Mouse (Mus musculus) regulatory T cell (primary cell): ENCODE measurements around the gene Zyx.

ENCODE experiments used
- in situ Hi-C: fragments of 300-600 bp; cut with MboI, MseI; formaldehyde crosslinking; loops from one replicate; pipeline ENCODE4 v1.15.1; 2025; ENCODE audit warnings: high pct_unique_total_duplicates

Gene Zyx

DNA sequence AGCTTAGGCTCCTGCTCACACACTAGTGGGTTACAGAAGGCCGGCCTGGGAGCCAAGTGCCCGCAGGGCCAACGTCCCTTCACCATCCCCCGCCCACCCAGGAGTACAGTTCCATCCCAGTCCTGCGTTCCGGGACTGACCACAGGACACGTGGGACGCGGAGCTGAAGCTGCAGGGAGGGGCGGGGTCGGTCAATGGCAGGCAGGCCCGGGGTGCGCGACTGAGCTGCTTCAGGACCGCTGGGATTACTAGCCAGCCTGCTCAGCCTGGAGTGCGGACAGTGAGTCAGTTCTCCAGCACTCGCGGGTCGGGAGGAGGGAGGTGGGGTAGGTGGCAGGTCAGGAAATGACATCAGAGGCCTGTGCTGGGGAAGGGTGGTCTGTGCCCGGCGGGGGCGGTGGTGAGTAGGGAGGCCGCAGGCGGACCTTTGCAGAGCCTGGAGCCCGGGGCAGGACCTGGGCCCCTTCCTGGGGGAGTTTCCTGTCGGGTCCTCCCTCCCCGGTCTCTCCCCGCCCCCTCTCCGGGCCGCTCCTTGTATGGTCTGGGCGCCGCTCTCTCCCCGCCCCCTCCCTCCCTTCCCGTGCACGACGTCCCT lies at the start of gene Zyx:
TSS of gene Zyx (plus strand) at position 205 of the 595 bp plus-strand sequence.
- in situ Hi-C loops = no loop called here

- in situ Hi-C loops = loop anchor here (25.0 kb wide), 1 partner anchor 277 kb away; the partner anchor contains the start of gene Tcaf3
These were observed 39.5 kb upstream of the Zyx start for GRCm38 (mm10) chr6:42309816-42310378.

DNA sequence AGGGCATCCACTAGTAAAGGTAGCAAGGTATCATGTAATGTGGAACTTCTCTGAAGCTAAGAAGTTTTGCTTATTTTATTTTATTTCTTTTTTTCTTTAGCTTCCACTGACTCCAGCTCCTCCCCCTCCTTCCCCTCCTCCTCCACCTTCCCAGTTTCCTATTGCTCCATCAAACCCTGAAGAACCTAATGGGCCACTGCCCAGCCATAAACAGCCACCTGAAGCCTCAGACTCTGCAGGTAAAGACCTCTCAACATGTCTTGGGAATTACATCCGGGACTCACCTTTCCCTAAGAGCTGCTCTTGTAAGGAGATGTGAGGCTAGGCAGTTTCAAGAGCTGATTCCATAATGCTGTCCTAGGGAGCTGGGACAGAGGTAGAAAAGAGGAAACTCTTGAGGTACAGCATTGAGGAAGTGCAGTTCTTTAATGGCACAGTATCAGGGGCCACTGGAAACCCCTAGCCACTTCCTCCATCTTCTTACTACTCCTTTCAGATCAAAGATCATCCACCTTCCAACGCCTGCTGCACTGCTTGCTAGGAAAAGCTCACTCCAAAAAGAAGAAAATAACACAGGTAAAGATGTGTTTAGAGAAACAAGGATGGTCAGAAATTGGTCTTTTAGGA lies 38.9 kb upstream of the Zyx start:
- in situ Hi-C loops = loop anchor here (25.0 kb wide), 1 partner anchor 277 kb away; the partner anchor contains the start of gene Tcaf3

DNA sequence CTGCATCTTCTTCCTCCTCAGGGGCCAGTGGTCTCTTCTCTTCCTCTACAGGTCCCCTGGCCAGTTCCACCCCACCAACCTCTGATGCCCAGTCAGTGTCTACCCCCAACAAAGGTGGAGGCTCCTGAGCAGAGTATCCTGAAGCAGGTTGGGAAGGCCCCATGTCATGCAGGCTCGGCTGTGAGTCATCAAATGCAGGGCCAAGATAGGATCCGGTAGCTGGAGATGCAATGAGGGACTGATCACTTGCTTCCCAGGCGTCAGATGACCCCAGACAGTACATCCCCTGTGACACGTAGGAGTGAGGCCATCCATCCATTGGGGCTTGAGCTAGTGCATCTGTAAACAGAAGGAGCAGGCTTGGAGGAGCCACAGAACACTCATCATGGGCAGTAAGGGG lies 31.1 kb upstream of the Zyx start:
- in situ Hi-C loops = loop anchor here (25.0 kb wide), 1 partner anchor 269 kb away; the partner anchor contains the start of gene Tcaf3

- in situ Hi-C loops = loop anchor here (25.0 kb wide), 1 partner anchor 264 kb away; the partner anchor contains the start of gene Tcaf3
These were observed 25.9 kb upstream of the Zyx start for GRCm38 (mm10) chr6:42323371-42324066.

DNA sequence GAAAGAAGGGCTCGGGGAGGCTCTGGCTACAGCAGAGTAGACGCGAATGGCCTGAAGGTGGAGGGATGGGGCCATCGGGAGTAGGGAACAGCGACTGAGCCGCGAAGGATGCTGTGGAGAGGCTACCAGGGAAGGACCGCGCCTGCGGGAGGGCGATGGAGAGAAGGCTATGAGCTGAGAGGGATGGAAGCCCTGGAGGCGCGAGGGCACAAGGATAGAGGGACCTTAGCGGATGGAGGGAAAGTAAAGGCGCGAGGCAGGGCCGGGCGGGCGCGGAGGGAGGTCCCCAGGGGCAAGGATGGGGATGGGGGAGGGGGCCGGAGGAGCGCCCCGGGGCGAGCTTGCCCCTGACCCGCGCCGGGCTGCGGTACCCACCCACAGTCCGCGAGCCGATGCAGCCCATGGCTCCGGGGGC lies 25.4 kb upstream of the Zyx start:
- in situ Hi-C loops = loop anchor here (25.0 kb wide), 1 partner anchor 263 kb away; the partner anchor contains the start of gene Tcaf3

- in situ Hi-C loops = loop anchor here (25.0 kb wide), 1 partner anchor 263 kb away; the partner anchor contains the start of gene Tcaf3
These were observed 24.8 kb upstream of the Zyx start, which contains the start of gene Fam131b for GRCm38 (mm10) chr6:42324482-42325267. Gene Fam131b (minus strand): TSS chr6:42324643.

- in situ Hi-C loops = no loop called here
These were observed 24.2 kb upstream of the Zyx start for GRCm38 (mm10) chr6:42325268-42325609.

DNA sequence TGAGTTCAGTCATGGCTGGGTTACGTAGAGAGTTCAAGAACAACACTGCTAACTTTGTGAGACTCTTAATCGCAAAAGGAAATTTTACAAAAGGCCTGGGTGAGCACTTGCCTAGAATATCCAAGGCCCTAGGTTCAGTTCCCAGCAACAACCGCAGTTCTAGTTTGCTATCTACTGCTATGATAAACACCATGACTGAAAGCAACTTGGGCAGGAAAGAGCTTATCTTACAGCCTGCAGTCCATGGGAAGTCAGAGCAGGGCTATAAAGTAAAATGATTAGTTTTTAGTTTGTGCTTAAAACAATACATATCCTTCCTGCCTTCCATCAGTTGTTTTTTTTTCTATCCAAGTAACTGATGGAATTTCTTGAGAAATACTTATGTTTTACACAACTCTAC lies 22.9 kb upstream of the Zyx start:
- in situ Hi-C loops = no loop called here

DNA sequence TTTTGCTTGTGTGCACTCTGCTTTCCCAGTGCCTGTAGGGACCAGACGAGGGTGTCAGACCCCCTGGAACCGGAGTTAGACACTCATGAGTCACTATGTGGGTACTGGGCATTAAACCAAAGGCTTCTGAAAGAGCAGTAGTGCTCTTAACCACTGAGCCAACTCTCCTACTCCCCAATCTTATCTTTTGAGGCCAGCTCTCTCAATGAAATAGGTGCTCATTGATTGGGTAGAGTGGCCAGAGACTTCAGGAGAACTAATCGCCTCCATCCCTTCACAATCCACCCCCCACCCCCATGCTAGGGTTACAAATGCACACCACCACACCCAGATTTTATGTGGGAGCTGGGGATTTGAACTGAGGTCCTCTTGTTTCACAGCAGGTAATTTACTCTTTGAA lies 20.7 kb upstream of the Zyx start:
- in situ Hi-C loops = no loop called here

DNA sequence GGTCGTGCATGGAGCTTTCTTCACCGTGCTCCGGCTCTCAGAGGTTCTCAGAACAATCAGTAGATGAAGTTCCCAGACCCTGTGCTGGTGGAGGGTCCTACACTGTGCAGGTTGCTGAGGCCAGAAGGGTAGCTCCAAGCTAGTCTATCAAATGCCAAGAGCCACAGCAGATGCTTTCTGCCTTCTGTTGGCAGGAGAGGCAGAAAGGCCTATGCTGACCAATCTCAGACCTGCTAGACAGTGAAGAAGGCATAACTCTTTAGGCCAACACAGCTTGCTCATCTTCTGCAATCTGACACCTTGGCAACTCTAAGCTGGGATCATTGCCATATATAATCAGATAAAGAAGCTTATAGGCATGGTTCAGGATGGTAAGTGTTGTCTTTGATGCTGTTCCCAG lies 19.2 kb upstream of the Zyx start:
- in situ Hi-C loops = loop anchor here (5.0 kb wide), 1 partner anchor 98 kb away; no protein-coding TSS in a partner anchor

GRCm38 (mm10) chr6:42330946-42331345 lies 18.5 kb upstream of the Zyx start:
- in situ Hi-C loops = loop anchor here (5.0 kb wide), 1 partner anchor 99 kb away; no protein-coding TSS in a partner anchor

GRCm38 (mm10) chr6:42339189-42339588 lies 10.2 kb upstream of the Zyx start:
- in situ Hi-C loops = no loop called here

- in situ Hi-C loops = no loop called here
These were observed 9.4 kb upstream of the Zyx start for GRCm38 (mm10) chr6:42339981-42340380.

GRCm38 (mm10) chr6:42342171-42342570 lies 7.3 kb upstream of the Zyx start:
- in situ Hi-C loops = no loop called here

- in situ Hi-C loops = no loop called here
These were observed 5.9 kb upstream of the Zyx start for GRCm38 (mm10) chr6:42343361-42344120.

DNA sequence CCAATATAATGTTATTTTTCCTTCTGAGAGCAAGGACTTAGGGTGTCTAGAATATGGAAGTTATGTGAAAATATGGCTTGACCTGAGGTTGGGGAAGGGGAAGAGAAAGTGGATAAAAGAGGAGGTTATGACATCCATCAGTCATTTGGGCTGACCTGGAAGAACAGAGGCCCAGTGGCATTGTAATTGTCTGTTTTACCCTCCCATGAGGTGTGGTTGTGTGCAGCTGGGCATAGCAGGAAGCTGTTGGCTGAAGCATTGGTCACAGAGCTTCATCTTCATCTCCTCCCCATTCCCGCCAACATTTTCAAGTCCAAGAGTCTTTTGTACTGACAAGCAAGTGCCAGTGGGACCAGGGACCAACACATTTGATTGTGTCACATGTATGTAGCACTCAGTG lies 5.2 kb upstream of the Zyx start:
- in situ Hi-C loops = no loop called here

GRCm38 (mm10) chr6:42348281-42349005 lies 987 bp upstream of the Zyx start:
- in situ Hi-C loops = no loop called here

- in situ Hi-C loops = no loop called here
These were observed 414 bp upstream of the Zyx start for GRCm38 (mm10) chr6:42349006-42349425.
